In genomic region chr1:112192604-112193003, GRCm38 (mm10) we compare ENCODE assay signal across 34 mouse cellular contexts.
"Had no signal": no experiment of that assay in that cellular context is flagged by ENCODE, and none has a peak within 500 bp of the region (broad histone marks: within the 10 kb centered on the region; RNA-seq: fewer than 3 reads in every experiment).

No protein-coding gene starts in this region.

- DNase-seq: heart, postnatal 10 days; heart, postnatal 14 days; heart, postnatal 36 days; heart, postnatal 4 days; kidney, adult 11 months; kidney, adult 18-20 months; kidney, adult 2 months; kidney, adult 8-10 months; kidney, adult 9 months; kidney, postnatal 10 days; kidney, postnatal 14 days; kidney, postnatal 25 days; kidney, postnatal 36 days; kidney, postnatal 4 days; layer of hippocampus, adult 9-11 months; layer of hippocampus, postnatal 36 days had no signal

- H3K27me3 ChIP-seq: heart, embryonic 12.5 days; heart, embryonic 13.5 days; heart, embryonic 15.5 days; hindbrain, embryonic 12.5 days; hindbrain, embryonic 13.5 days; hindbrain, embryonic 15.5 days; intestine, embryonic 15.5 days; kidney, embryonic 15.5 days had no signal

- H3K27ac ChIP-seq: heart, embryonic 10.5 days; heart, embryonic 13.5 days; heart, embryonic 15.5 days; hindbrain, embryonic 10.5 days; hindbrain, embryonic 12.5 days; hindbrain, embryonic 13.5 days; hindbrain, embryonic 14.5 days; hindbrain, embryonic 15.5 days; hindbrain, postnatal 0 days; intestine, embryonic 15.5 days; kidney, embryonic 15.5 days; kidney, postnatal 0 days; layer of hippocampus, adult 2 months had no signal

- ATAC-seq: hindbrain, embryonic 16.5 days; hindbrain, postnatal 0 days; inflammation-experienced regulatory T-cells, adult 6 months; intestine, embryonic 15.5 days; intestine, embryonic 16.5 days; intestine, postnatal 0 days had no signal

- H3K4me1 ChIP-seq: heart, embryonic 10.5 days; heart, embryonic 12.5 days; heart, embryonic 13.5 days; heart, embryonic 15.5 days; hindbrain, embryonic 10.5 days; hindbrain, embryonic 12.5 days; hindbrain, embryonic 13.5 days; hindbrain, embryonic 15.5 days; intestine, embryonic 15.5 days; kidney, embryonic 15.5 days had no signal

- H3K4me3 ChIP-seq: heart, embryonic 10.5 days; heart, embryonic 12.5 days; heart, embryonic 13.5 days; heart, embryonic 15.5 days; hindbrain, embryonic 10.5 days; hindbrain, embryonic 12.5 days; hindbrain, embryonic 13.5 days; hindbrain, embryonic 15.5 days; intestine, embryonic 15.5 days; kidney, embryonic 15.5 days; layer of hippocampus, adult 2 months had no signal

- H3K36me3 ChIP-seq: heart, embryonic 10.5 days; heart, embryonic 12.5 days; heart, embryonic 13.5 days; heart, embryonic 15.5 days; hindbrain, embryonic 10.5 days; hindbrain, embryonic 12.5 days; hindbrain, embryonic 13.5 days; hindbrain, embryonic 15.5 days; intestine, embryonic 15.5 days; kidney, embryonic 15.5 days had no signal
